Mouse (Mus musculus) embryonic facial prominence, embryonic 11.5 days (tissue): ENCODE results near the gene Cdk2. TPM values are rescaled to one million over a fixed set of nuclear protein-coding genes. Genes with fewer than 3 reads are reported as not detected.

Experiments
- ATAC-seq: fragments of 200-750 bp; cut with Nextera tagmentation; replicated peaks from 2 replicates; pipeline ENCODE4 v1.8.0; 2017; ENCODE audit warnings: low read depth; ENCODE audit not compliant: insufficient number of reproducible peaks, low FRiP score, low TSS enrichment
- DNase-seq: peaks from one replicate; pipeline ENCODE4 v3.0.0-alpha.2; 2015; ENCODE audit warnings: low spot score
- H3K27ac ChIP-seq: fragments of 300-500 bp; sonication (generic); replicated peaks from 2 replicates; pipeline ENCODE4 v1.5.1; 2014; ENCODE audit warnings: mild to moderate bottlenecking, low read depth, low read length, control low read depth
- H3K27me3 ChIP-seq: fragments of 300-500 bp; sonication (generic); 2 replicates; pipeline ENCODE4 v1.6.1; 2014; ENCODE audit warnings: mild to moderate bottlenecking, low read length, moderate library complexity, mixed read lengths; ENCODE audit not compliant: control insufficient read depth, insufficient read depth
- H3K36me3 ChIP-seq: fragments of 300-500 bp; sonication (generic); replicated peaks from 2 replicates; pipeline ENCODE4 v1.6.1; 2014; ENCODE audit warnings: low read depth, mild to moderate bottlenecking, low read length, moderate library complexity, mixed read lengths; ENCODE audit not compliant: control insufficient read depth, insufficient read depth
- H3K4me1 ChIP-seq: fragments of 300-500 bp; sonication (generic); 2 replicates; pipeline ENCODE4 v1.6.1; 2014; ENCODE audit warnings: low read length, mixed read lengths; ENCODE audit not compliant: control insufficient read depth, insufficient read depth
- H3K4me2 ChIP-seq: fragments of 300-500 bp; sonication (generic); 2 replicates; pipeline ENCODE4 v1.6.1; 2014; ENCODE audit warnings: low read depth, mild to moderate bottlenecking, control low read depth, low read length, moderate library complexity
- H3K4me3 ChIP-seq: fragments of 300-500 bp; sonication (generic); 2 replicates; pipeline ENCODE4 v1.5.1; 2014; ENCODE audit warnings: low read depth, low read length, control low read depth
- H3K9ac ChIP-seq: fragments of 300-500 bp; sonication (generic); replicated peaks from 2 replicates; pipeline ENCODE4 v1.6.1; 2014; ENCODE audit warnings: mild to moderate bottlenecking, control low read depth, low read length
- H3K9me3 ChIP-seq: fragments of 300-500 bp; sonication (generic); replicated peaks from 2 replicates; pipeline ENCODE4 v1.6.1; 2016; ENCODE audit warnings: mild to moderate bottlenecking, low read length, inconsistent platforms, mixed read lengths; ENCODE audit not compliant: control insufficient read depth
- WGBS: fragments of 180-500 bp; shearing (Covaris S2); extraction: QIAGEN DNeasy Blood & Tissue Kit; methylation state at CpG from one replicate; pipeline ENCODE4 v1.1.7; 2014; 5-methylcytosine and 5-hydroxymethylcytosine counted together
- polyA plus RNA-seq: library from polyadenylated mRNA; unstranded; fragments of >200 nt; fragmentation: Nextera tagmentation; extraction: Ambion mirVana; gene quantifications from 2 replicates; pipeline ENCODE4 v1.2.1, GENCODE M21; 2014

Gene Cdk2
- polyA plus RNA-seq, 1 experiment from 2014 or later = 146 TPM

- H3K4me3 ChIP-seq = no peak overlapping the region
- H3K36me3 ChIP-seq = no peaks in the 10 kb centered on the region; the same call in none of the 2 replicates
- ATAC-seq (no peak), DNase-seq (no peak)
- H3K27ac ChIP-seq = no peak overlapping the region
- H3K9me3 ChIP-seq = no peaks in the 10 kb centered on the region
- WGBS = 89% methylated on average over 5 of the region's 5 CpGs
- no peak overlapping the region for H3K9ac ChIP-seq
- H3K4me1 ChIP-seq = peaks cover 2% of the 10 kb centered on the region; the same call in 1 of the 2 replicates
- H3K4me2 ChIP-seq = no peak overlapping the region
- no peaks in the 10 kb centered on the region for H3K27me3 ChIP-seq
Measured at GRCm38 (mm10) chr10:128700712-128701111, 4.1 kb downstream of the Cdk2 start.

DNA sequence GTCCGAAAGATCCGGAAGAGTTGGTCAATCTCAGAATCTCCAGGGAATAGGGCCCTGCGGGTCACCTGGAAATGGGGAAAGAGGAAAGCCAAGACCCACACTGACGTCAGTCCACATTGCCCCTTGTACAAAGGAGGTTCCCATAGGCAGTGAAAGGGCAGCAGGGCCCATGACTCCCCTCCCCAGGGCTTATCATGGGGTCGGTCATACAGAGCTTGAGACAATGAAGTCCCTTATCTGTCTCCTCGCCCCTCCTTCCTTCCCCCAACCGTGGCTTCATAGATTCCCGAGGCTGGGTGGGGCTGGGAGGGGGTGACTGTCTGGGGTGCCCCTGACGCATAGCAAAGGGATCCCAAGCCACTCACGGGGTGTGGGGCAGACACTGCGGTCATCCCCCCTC is 5.2 kb downstream of the Cdk2 start:
- 63% methylated on average over 11 of the region's 11 CpGs for WGBS
- Histone ChIP-seq H3K4me2 (no peak overlapping the region), H3K9ac (no peak overlapping the region), H3K36me3 (no peaks in the 10 kb centered on the region; the same call in none of the 2 replicates), H3K4me3 (no peak overlapping the region), H3K27ac (no peak overlapping the region), H3K4me1 (no peaks in the 10 kb centered on the region; the same call in 1 of the 2 replicates), H3K27me3 (no peaks in the 10 kb centered on the region), H3K9me3 (no peaks in the 10 kb centered on the region)
- ATAC-seq = no peak
- DNase-seq = no peak

- no peak overlapping the region for H3K4me3 ChIP-seq
- no peaks in the 10 kb centered on the region for H3K9me3 ChIP-seq
- no peaks in the 10 kb centered on the region; the same call in none of the 2 replicates for H3K36me3 ChIP-seq
- DNase-seq (no peak), ATAC-seq (no peak)
- H3K4me2 ChIP-seq = no peak overlapping the region
- H3K27me3 ChIP-seq = no peaks in the 10 kb centered on the region
- H3K9ac ChIP-seq = no peak overlapping the region
- H3K27ac ChIP-seq = no peak overlapping the region
- H3K4me1 ChIP-seq = no peaks in the 10 kb centered on the region; the same call in 1 of the 2 replicates
- WGBS = 86% methylated on average over 5 of the region's 5 CpGs
Measured at GRCm38 (mm10) chr10:128699006-128699405, 5.8 kb downstream of the Cdk2 start.

- Histone ChIP-seq H3K9ac (no peak overlapping the region), H3K4me3 (no peak overlapping the region), H3K36me3 (no peaks in the 10 kb centered on the region; the same call in 1 of the 2 replicates), H3K9me3 (no peaks in the 10 kb centered on the region), H3K4me2 (no peak overlapping the region), H3K4me1 (no peaks in the 10 kb centered on the region), H3K27me3 (no peaks in the 10 kb centered on the region), H3K27ac (no peak overlapping the region)
- DNase-seq = no peak
- WGBS = 80% methylated on average over 6 of the region's 6 CpGs
- no peak for ATAC-seq
Measured at GRCm38 (mm10) chr10:128697072-128697725, 7.6 kb downstream of the Cdk2 start.

GRCm38 (mm10) chr10:128695992-128696807 is 8.6 kb downstream of the Cdk2 start, which contains the start of gene Rab5b:
TSS of gene Rab5b (minus strand) at chr10:128696264.
- WGBS = 1% methylated on average over 40 of the region's 40 CpGs
- H3K36me3 ChIP-seq = no peaks in the 10 kb centered on the region
- H3K4me3 ChIP-seq = peak within 1 kb of the TSS; percentile 69
- peak within 1 kb of the TSS; percentile 90 for H3K9ac ChIP-seq
- no peaks in the 10 kb centered on the region for H3K27me3 ChIP-seq
- peak; percentile 100 for DNase-seq
- H3K4me1 ChIP-seq = no peaks in the 10 kb centered on the region
- H3K4me2 ChIP-seq = peak within 1 kb of the TSS; percentile 62
- peak within 1 kb of the TSS; percentile 91 for H3K27ac ChIP-seq
- peak; percentile 99 for ATAC-seq
- H3K9me3 ChIP-seq = no peaks in the 10 kb centered on the region

GRCm38 (mm10) chr10:128695411-128695991 is 9.3 kb downstream of the Cdk2 start:
- DNase-seq (no peak), ATAC-seq (no peak)
- Histone ChIP-seq H3K4me2 (peak overlapping the region; percentile 62), H3K9ac (peak overlapping the region; percentile 90), H3K36me3 (no peaks in the 10 kb centered on the region), H3K9me3 (no peaks in the 10 kb centered on the region), H3K4me3 (peak overlapping the region; percentile 69), H3K27ac (peak overlapping the region; percentile 91), H3K4me1 (no peaks in the 10 kb centered on the region), H3K27me3 (no peaks in the 10 kb centered on the region)
- WGBS = under 1% methylated on average over 22 of the region's 22 CpGs

DNA sequence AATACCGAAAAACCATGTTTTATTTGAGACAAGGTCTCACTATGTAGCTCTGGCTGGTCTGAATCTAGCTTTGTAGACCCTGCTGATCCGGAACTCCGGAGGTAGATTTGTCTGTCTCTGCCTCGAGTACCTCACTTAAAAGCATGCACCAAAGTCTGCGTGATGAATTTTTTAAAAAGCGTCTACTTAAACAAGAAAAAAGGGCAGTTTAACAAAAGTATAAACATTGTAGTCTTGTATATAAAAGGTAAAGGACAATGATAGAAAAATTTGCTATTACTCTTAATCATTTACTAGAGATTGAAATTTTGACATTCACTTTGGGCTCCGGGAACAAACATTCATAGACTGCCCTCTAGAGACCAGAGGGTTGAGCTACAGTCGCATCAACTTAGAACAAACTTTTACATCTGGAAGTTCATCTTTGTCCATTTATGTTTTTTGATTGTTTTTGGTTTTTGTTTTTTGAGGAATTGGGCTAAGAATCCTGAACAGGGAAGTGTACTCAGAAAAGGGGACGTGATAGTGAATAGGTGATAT is 30.3 kb downstream of the Cdk2 start:
- H3K4me2 ChIP-seq = peak overlapping the region; percentile 89
- ATAC-seq (no peak), DNase-seq (peak; percentile 71)
- WGBS = 3% methylated on average over 9 of the region's 9 CpGs
- H3K27me3 ChIP-seq = no peaks in the 10 kb centered on the region
- H3K27ac ChIP-seq = no peak overlapping the region
- no peaks in the 10 kb centered on the region for H3K4me1 ChIP-seq
- H3K9me3 ChIP-seq = no peaks in the 10 kb centered on the region
- H3K4me3 ChIP-seq = peak overlapping the region; percentile 58
- H3K36me3 ChIP-seq = no peaks in the 10 kb centered on the region
- peak overlapping the region; percentile 64; the same call in 1 of the 2 replicates for H3K9ac ChIP-seq
